Mouse (Mus musculus): ENCODE results near the gene Erbb2.

GRCm38 (mm10) chr11:98381651-98382050, 30.6 kb upstream of the Erbb2 start:
- TF ChIP-seq POLR2A (IDR thresholded peaks at IDR 0.05; ENCODE audit: extremely low read depth, insufficient read depth, low read length): no peak
- TF ChIP-seq CTCF (IDR thresholded peaks at IDR 0.05; ENCODE audit: low read depth, low read length): no peak

All from liver, adult 2 months (tissue).